Comparison of ENCODE assay signal across 10 mouse cellular contexts in genomic region chr12:32044487-32045134, GRCm38 (mm10). TPM values are rescaled to one million over a fixed set of nuclear protein-coding genes. Genes with fewer than 3 reads are reported as not detected.
DNase-seq lines count a peak whose midpoint lies in the region; ATAC-seq and TF ChIP-seq lines count a peak whose summit lies in the region.
"Had no signal": no experiment of that assay in that cellular context is flagged by ENCODE, and none has a peak within 500 bp of the region (broad histone marks: within the 10 kb centered on the region; RNA-seq: fewer than 3 reads in every experiment).

No protein-coding gene starts in this region.

- TF ChIP-seq CTCF in midbrain, postnatal 0 days (IDR thresholded peaks at IDR 0.05): no peak
- peak; percentile 22; the same call in 1 of the 2 replicates for TF ChIP-seq CTCF in intestine, postnatal 0 days (IDR thresholded peaks at IDR 0.05; ENCODE audit: low read depth)

- no peak overlapping the region for H3K4me2 ChIP-seq in midbrain, embryonic 11.5 days
- H3K4me2 ChIP-seq in midbrain, postnatal 0 days (ENCODE audit: low read depth, low read length, poor library complexity, severe bottlenecking): no peak overlapping the region
- peak overlapping the region; percentile 18; the same call in 1 of the 2 replicates for H3K4me2 ChIP-seq in embryonic facial prominence, embryonic 12.5 days (replicated peaks)
- H3K4me2 ChIP-seq in intestine, postnatal 0 days (replicated peaks; ENCODE audit: low read depth): no peak overlapping the region
- no peak overlapping the region for H3K4me2 ChIP-seq in stomach, embryonic 14.5 days (replicated peaks; ENCODE audit: low read depth, low read length)
- H3K4me2 ChIP-seq: heart, embryonic 12.5 days had no signal

- DNase-seq in midbrain, embryonic 11.5 days (ENCODE audit: low spot score, missing footprints): no peak
- no peak for DNase-seq in midbrain, postnatal 0 days (ENCODE audit: low spot score)
- no peak for DNase-seq in left cerebral cortex, postnatal 36 days (ENCODE audit: low spot score in 2 of 2)
- no peak for DNase-seq in testis, postnatal 10 days (ENCODE audit: low spot score)
- DNase-seq: cerebellum, adult 2 months had no signal

- H3K4me1 ChIP-seq in midbrain, embryonic 11.5 days (ENCODE audit: control insufficient read depth, insufficient read depth, low read length): no peaks in the 10 kb centered on the region
- no peaks in the 10 kb centered on the region; the same call in 1 of the 2 replicates for H3K4me1 ChIP-seq in midbrain, postnatal 0 days (ENCODE audit: insufficient read depth, low read length)
- peaks cover 23% of the 10 kb centered on the region for H3K4me1 ChIP-seq in embryonic facial prominence, embryonic 12.5 days
- no peaks in the 10 kb centered on the region for H3K4me1 ChIP-seq in intestine, postnatal 0 days (replicated peaks; ENCODE audit: control insufficient read depth, insufficient read depth, low read length)
- H3K4me1 ChIP-seq in stomach, embryonic 14.5 days (ENCODE audit: control insufficient read depth, insufficient read depth, low read length): 0 out of 2 replicates have a peak, but pooled peaks cover 2% of the 10 kb centered on the region
- H3K4me1 ChIP-seq: heart, embryonic 12.5 days had no signal

- H3K27me3 ChIP-seq in midbrain, embryonic 11.5 days (ENCODE audit: control insufficient read depth, insufficient read depth, low read length): no peaks in the 10 kb centered on the region
- H3K27me3 ChIP-seq in midbrain, postnatal 0 days (ENCODE audit: insufficient read depth, low read length): no peaks in the 10 kb centered on the region
- no peaks in the 10 kb centered on the region for H3K27me3 ChIP-seq in embryonic facial prominence, embryonic 12.5 days
- H3K27me3 ChIP-seq in intestine, postnatal 0 days (replicated peaks; ENCODE audit: control insufficient read depth, insufficient read depth, low read length): no peaks in the 10 kb centered on the region
- H3K27me3 ChIP-seq in stomach, embryonic 14.5 days (ENCODE audit: control insufficient read depth, insufficient read depth, low read length): no peaks in the 10 kb centered on the region
- H3K27me3 ChIP-seq: heart, embryonic 12.5 days had no signal

- H3K27ac ChIP-seq in midbrain, embryonic 11.5 days (ENCODE audit: low read depth, low read length): no peak overlapping the region; the same call in 1 of the 2 replicates
- H3K27ac ChIP-seq in midbrain, postnatal 0 days (ENCODE audit: low read depth, low read length): no peak overlapping the region
- peak overlapping the region; percentile 92 for H3K27ac ChIP-seq in embryonic facial prominence, embryonic 12.5 days
- no peak overlapping the region for H3K27ac ChIP-seq in intestine, postnatal 0 days (ENCODE audit: low read depth, low read length)
- H3K27ac ChIP-seq in stomach, embryonic 14.5 days (ENCODE audit: low read length): no peak overlapping the region

- H3K9ac ChIP-seq in midbrain, embryonic 11.5 days (ENCODE audit: low read length): no peak overlapping the region
- H3K9ac ChIP-seq in midbrain, postnatal 0 days (replicated peaks; ENCODE audit: low read length, poor library complexity, severe bottlenecking): no peak overlapping the region
- H3K9ac ChIP-seq in embryonic facial prominence, embryonic 12.5 days: no peak overlapping the region
- H3K9ac ChIP-seq in intestine, postnatal 0 days (ENCODE audit: low read depth, low read length): no peak overlapping the region
- no peak overlapping the region for H3K9ac ChIP-seq in stomach, embryonic 14.5 days (replicated peaks; ENCODE audit: low read depth, low read length)
- H3K9ac ChIP-seq: heart, embryonic 12.5 days had no signal

- ATAC-seq in midbrain, embryonic 11.5 days (ENCODE audit: low FRiP score): peak; percentile 85
- ATAC-seq in midbrain, postnatal 0 days (ENCODE audit: low FRiP score): no peak
- peak; percentile 93 for ATAC-seq in embryonic facial prominence, embryonic 12.5 days (ENCODE audit: insufficient number of reproducible peaks, insufficient read depth, low FRiP score, low TSS enrichment)
- ATAC-seq in intestine, postnatal 0 days: no peak
- peak; percentile 85 for ATAC-seq in stomach, embryonic 14.5 days (ENCODE audit: insufficient number of reproducible peaks, insufficient read depth, low FRiP score, low read depth)
- ATAC-seq in frontal cortex, adult (ENCODE audit: low TSS enrichment): no peak

- WGBS in midbrain, embryonic 11.5 days: 58% methylated on average over 5 of the region's 5 CpGs
- WGBS in midbrain, postnatal 0 days: 67% methylated on average over 5 of the region's 5 CpGs
- WGBS in embryonic facial prominence, embryonic 12.5 days: 14% methylated on average over 5 of the region's 5 CpGs
- 42% methylated on average over 5 of the region's 5 CpGs for WGBS in intestine, postnatal 0 days
- WGBS in stomach, embryonic 14.5 days: 44% methylated on average over 5 of the region's 5 CpGs

- H3K36me3 ChIP-seq in midbrain, embryonic 11.5 days (ENCODE audit: control insufficient read depth, insufficient read depth, low read length): no peaks in the 10 kb centered on the region
- no peaks in the 10 kb centered on the region for H3K36me3 ChIP-seq in midbrain, postnatal 0 days (ENCODE audit: insufficient read depth, low read length)
- H3K36me3 ChIP-seq in embryonic facial prominence, embryonic 12.5 days: no peaks in the 10 kb centered on the region
- no peaks in the 10 kb centered on the region for H3K36me3 ChIP-seq in intestine, postnatal 0 days (ENCODE audit: control insufficient read depth, insufficient read depth)
- H3K36me3 ChIP-seq in stomach, embryonic 14.5 days (ENCODE audit: control insufficient read depth, insufficient read depth, low read length): no peaks in the 10 kb centered on the region
- H3K36me3 ChIP-seq: heart, embryonic 12.5 days had no signal

- no peak overlapping the region for H3K4me3 ChIP-seq in midbrain, embryonic 11.5 days (ENCODE audit: low read depth, low read length)
- no peak overlapping the region for H3K4me3 ChIP-seq in midbrain, postnatal 0 days (ENCODE audit: low read depth, low read length)
- no peak overlapping the region for H3K4me3 ChIP-seq in embryonic facial prominence, embryonic 12.5 days
- no peak overlapping the region for H3K4me3 ChIP-seq in intestine, postnatal 0 days (ENCODE audit: low read depth, low read length)
- no peak overlapping the region for H3K4me3 ChIP-seq in stomach, embryonic 14.5 days (ENCODE audit: low read depth, low read length)
- H3K4me3 ChIP-seq: heart, embryonic 12.5 days had no signal

- H3K9me3 ChIP-seq in midbrain, embryonic 11.5 days (ENCODE audit: control insufficient read depth, low read length): no peaks in the 10 kb centered on the region
- no peaks in the 10 kb centered on the region for H3K9me3 ChIP-seq in midbrain, postnatal 0 days (ENCODE audit: low read length)
- H3K9me3 ChIP-seq in embryonic facial prominence, embryonic 12.5 days: no peaks in the 10 kb centered on the region
- no peaks in the 10 kb centered on the region for H3K9me3 ChIP-seq in intestine, postnatal 0 days (ENCODE audit: control insufficient read depth)
- no peaks in the 10 kb centered on the region for H3K9me3 ChIP-seq in stomach, embryonic 14.5 days (ENCODE audit: control insufficient read depth, low read depth, low read length)
- H3K9me3 ChIP-seq: heart, embryonic 12.5 days had no signal

- intact Hi-C loops in left cerebral cortex, postnatal 36 days (cut with DNase I): no loop called here

RNA-seq across cellular contexts. Expression of gene Prkar2b, which starts 16.5 kb away (rescaled TPM):
- 73.7 and 83.0 TPM in 2 replicates for polyA plus RNA-seq in midbrain, embryonic 11.5 days (2014; fragmentation: Nextera tagmentation; extraction: Ambion mirVana)
- 182 and 231 TPM in 2 replicates for total RNA-seq in midbrain, postnatal 0 days (2014; rRNA removed)
- polyA plus RNA-seq in midbrain, postnatal 0 days (2015; fragmentation: Nextera tagmentation; extraction: Ambion mirVana): 121 and 132 TPM in 2 replicates
- polyA plus RNA-seq in embryonic facial prominence, embryonic 12.5 days (2016; fragmentation: Nextera tagmentation; extraction: Ambion mirVana): 47.0 and 49.0 TPM in 2 replicates
- 11.6 and 12.5 TPM in 2 replicates for polyA plus RNA-seq in intestine, postnatal 0 days (2015; fragmentation: Nextera tagmentation; extraction: Ambion mirVana)
- 34.0 and 38.7 TPM in 2 replicates for polyA plus RNA-seq in stomach, embryonic 14.5 days (2014; fragmentation: Nextera tagmentation; extraction: Ambion mirVana)
- total RNA-seq in left cerebral cortex, postnatal 36 days (2021): 10 to 100 TPM; 76.0 to 84.6 TPM

Comparison
In these comparisons a context has a peak if more than half of its experiments do, and no peak if none do; other contexts are left out.
1. ATAC-seq: peak in midbrain, embryonic 11.5 days (single experiment), embryonic facial prominence, embryonic 12.5 days (single experiment) and stomach, embryonic 14.5 days (single experiment); none in midbrain, postnatal 0 days (single experiment), intestine, postnatal 0 days (single experiment) and frontal cortex, adult (single experiment).